Mouse (Mus musculus): ENCODE measurements around the gene Ttc30a2. TPM values are rescaled to one million over a fixed set of nuclear protein-coding genes. Genes with fewer than 3 reads are reported as not detected.

Gene Ttc30a2
- total RNA-seq, 1 experiment: 0.36 TPM

DNA sequence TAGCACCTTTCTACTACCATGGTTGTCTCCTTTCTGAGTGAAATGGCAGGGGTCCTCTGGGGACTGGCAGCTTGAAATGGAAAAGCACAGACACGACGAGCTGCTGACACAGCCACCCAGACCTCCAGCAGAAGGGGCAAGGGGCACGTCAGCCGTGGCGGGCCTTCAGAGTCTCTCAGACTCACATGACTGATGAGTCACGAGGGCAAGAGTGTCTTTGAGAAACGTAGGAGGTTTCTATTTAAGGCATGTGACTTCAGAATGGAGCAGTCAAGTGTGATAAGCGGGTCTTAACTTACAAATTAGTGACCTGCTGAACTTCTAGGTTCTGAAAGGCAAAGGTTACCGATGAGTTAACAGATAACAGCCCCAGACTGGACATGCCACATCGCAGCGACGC, 19.8 kb upstream of the Ttc30a2 start:
- no peak for DNase-seq (ENCODE audit: low read depth, low spot score)
- H3K27ac ChIP-seq (ENCODE audit: insufficient read depth, low read depth, low read length, poor library complexity, severe bottlenecking): no peak overlapping the region

GRCm38 (mm10) chr2:75994841-75995240, 16.9 kb upstream of the Ttc30a2 start:
- H3K27ac ChIP-seq (ENCODE audit: insufficient read depth, low read depth, low read length, poor library complexity, severe bottlenecking): no peak overlapping the region
- TF ChIP-seq ZNF384 (IDR thresholded peaks at IDR 0.05; ENCODE audit: low read depth, low read length) (no peak), ZC3H11A (IDR thresholded peaks at IDR 0.05; ENCODE audit: borderline replicate concordance, low read depth, low read length) (no peak), CHD2 (IDR thresholded peaks at IDR 0.05; ENCODE audit: low read depth, low read length) (no peak), MAFK (IDR thresholded peaks at IDR 0.05; ENCODE audit: insufficient read depth, low read depth, low read length) (no peak), HCFC1 (IDR thresholded peaks at IDR 0.05; ENCODE audit: borderline replicate concordance, insufficient read depth, low read length) (no peak)
- H3K9ac ChIP-seq (ENCODE audit: insufficient read depth, low read depth, low read length, poor library complexity, severe bottlenecking): no peak overlapping the region
- H3K4me3 ChIP-seq (ENCODE audit: insufficient read depth in 1 of 2, low read depth in 1 of 2, low read length in 2 of 2, poor library complexity in 1 of 2, severe bottlenecking in 1 of 2): no peak overlapping the region
- H3K9me3 ChIP-seq (ENCODE audit: control insufficient read depth, insufficient read depth, low read depth, low read length): no peaks in the 10 kb centered on the region
- peaks cover 10 to 12% of the 10 kb centered on the region in 2 experiments; a peak in 2 of 4 replicates for H3K4me1 ChIP-seq (ENCODE audit: control insufficient read depth in 2 of 2, insufficient read depth in 2 of 2, low read length in 2 of 2, poor library complexity in 1 of 2)
- no peaks in the 10 kb centered on the region for H3K36me3 ChIP-seq (ENCODE audit: control insufficient read depth, insufficient read depth, low read length, poor library complexity, severe bottlenecking)
- in situ Hi-C loops (cut with MboI; ENCODE audit: low sequenced_read_pairs in 2 of 2, unreplicated experiment in 2 of 2): no loop called here
- DNase-seq (ENCODE audit: low read depth, low spot score): no peak

More for the DNA sequence above, 19.8 kb upstream of the Ttc30a2 start:
- Histone ChIP-seq H3K4me1 (ENCODE audit: control insufficient read depth in 2 of 2, insufficient read depth in 2 of 2, low read length in 2 of 2, poor library complexity in 1 of 2) (0 out of 4 replicates have a peak, but pooled peaks cover 0 to 2% of the 10 kb centered on the region in 2 experiments), H3K9me3 (ENCODE audit: control insufficient read depth, insufficient read depth, low read depth, low read length) (no peaks in the 10 kb centered on the region), H3K4me3 (ENCODE audit: insufficient read depth in 1 of 2, low read depth in 1 of 2, low read length in 2 of 2, poor library complexity in 1 of 2, severe bottlenecking in 1 of 2) (no peak overlapping the region), H3K36me3 (ENCODE audit: control insufficient read depth, insufficient read depth, low read length, poor library complexity, severe bottlenecking) (no peaks in the 10 kb centered on the region), H3K9ac (ENCODE audit: insufficient read depth, low read depth, low read length, poor library complexity, severe bottlenecking) (no peak overlapping the region)
- in situ Hi-C loops (cut with MboI; ENCODE audit: low sequenced_read_pairs in 2 of 2, unreplicated experiment in 2 of 2): no loop called here
- no peak for TF ChIP-seq MAFK (IDR thresholded peaks at IDR 0.05; ENCODE audit: insufficient read depth, low read depth, low read length)
- no peak for TF ChIP-seq ZC3H11A (IDR thresholded peaks at IDR 0.05; ENCODE audit: borderline replicate concordance, low read depth, low read length)
- no peak for TF ChIP-seq ZNF384 (IDR thresholded peaks at IDR 0.05; ENCODE audit: low read depth, low read length)
- no peak for TF ChIP-seq CHD2 (IDR thresholded peaks at IDR 0.05; ENCODE audit: low read depth, low read length)
- TF ChIP-seq HCFC1 (IDR thresholded peaks at IDR 0.05; ENCODE audit: borderline replicate concordance, insufficient read depth, low read length): no peak

DNA sequence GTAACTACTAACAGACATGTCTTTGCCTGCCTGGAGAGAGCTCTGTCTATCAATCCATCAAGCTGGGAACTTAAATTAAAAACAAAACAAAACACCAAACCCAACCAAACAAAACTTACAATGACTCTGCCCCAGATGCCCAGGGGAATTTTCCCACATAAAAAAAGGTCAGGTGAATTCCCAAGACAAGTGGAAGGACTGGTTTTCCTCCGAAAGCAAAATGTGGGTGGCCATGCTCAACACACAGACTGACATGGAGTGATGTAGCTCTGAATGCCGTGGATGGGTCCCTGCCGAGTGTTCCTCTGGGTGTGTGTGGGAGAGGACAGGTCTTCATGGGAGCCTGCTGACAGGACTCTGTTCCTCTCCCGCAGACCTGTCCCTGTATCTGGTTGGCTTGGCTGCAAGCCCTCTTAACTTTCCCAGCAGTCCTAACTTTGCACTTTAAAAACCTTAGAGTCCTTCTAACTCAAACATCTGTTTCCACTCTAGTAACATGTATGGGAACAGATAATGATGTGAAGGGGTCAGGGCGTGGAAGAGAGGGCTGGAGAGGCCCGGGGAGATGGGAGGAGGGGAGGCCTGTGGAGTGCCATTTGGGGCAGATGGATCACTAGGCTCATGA, 13.7 kb upstream of the Ttc30a2 start:
- Histone ChIP-seq H3K4me1 (ENCODE audit: control insufficient read depth in 2 of 2, insufficient read depth in 2 of 2, low read length in 2 of 2, poor library complexity in 1 of 2) (peaks cover 12 to 15% of the 10 kb centered on the region in 2 experiments; a peak in 3 of 4 replicates), H3K4me3 (ENCODE audit: insufficient read depth in 1 of 2, low read depth in 1 of 2, low read length in 2 of 2, poor library complexity in 1 of 2, severe bottlenecking in 1 of 2) (peak overlapping the region in 1 of 2 experiments; percentile 53; a peak in 1 of 4 replicates), H3K9me3 (ENCODE audit: control insufficient read depth, insufficient read depth, low read depth, low read length) (no peaks in the 10 kb centered on the region), H3K36me3 (ENCODE audit: control insufficient read depth, insufficient read depth, low read length, poor library complexity, severe bottlenecking) (no peaks in the 10 kb centered on the region), H3K9ac (ENCODE audit: insufficient read depth, low read depth, low read length, poor library complexity, severe bottlenecking) (no peak overlapping the region), H3K27ac (ENCODE audit: insufficient read depth, low read depth, low read length, poor library complexity, severe bottlenecking) (no peak overlapping the region)
- TF ChIP-seq CHD2 (IDR thresholded peaks at IDR 0.05; ENCODE audit: low read depth, low read length) (no peak), HCFC1 (IDR thresholded peaks at IDR 0.05; ENCODE audit: borderline replicate concordance, insufficient read depth, low read length) (no peak), MAFK (IDR thresholded peaks at IDR 0.05; ENCODE audit: insufficient read depth, low read depth, low read length) (no peak), ZC3H11A (IDR thresholded peaks at IDR 0.05; ENCODE audit: borderline replicate concordance, low read depth, low read length) (no peak), ZNF384 (IDR thresholded peaks at IDR 0.05; ENCODE audit: low read depth, low read length) (no peak)
- in situ Hi-C loops (cut with MboI; ENCODE audit: low sequenced_read_pairs in 2 of 2, unreplicated experiment in 2 of 2): no loop called here
- no peak for DNase-seq (ENCODE audit: low read depth, low spot score)

- no peak overlapping the region; the same call in 1 of the 2 replicates for H3K27ac ChIP-seq (ENCODE audit: insufficient read depth, low read depth, low read length, poor library complexity, severe bottlenecking)
- H3K4me1 ChIP-seq (ENCODE audit: control insufficient read depth in 2 of 2, insufficient read depth in 2 of 2, low read length in 2 of 2, poor library complexity in 1 of 2): peaks cover 12 to 15% of the 10 kb centered on the region in 2 experiments; a peak in 3 of 4 replicates
- DNase-seq (ENCODE audit: low read depth, low spot score): peak; percentile 83
- no peak overlapping the region for H3K9ac ChIP-seq (ENCODE audit: insufficient read depth, low read depth, low read length, poor library complexity, severe bottlenecking)
- no peaks in the 10 kb centered on the region for H3K36me3 ChIP-seq (ENCODE audit: control insufficient read depth, insufficient read depth, low read length, poor library complexity, severe bottlenecking)
- no peaks in the 10 kb centered on the region for H3K9me3 ChIP-seq (ENCODE audit: control insufficient read depth, insufficient read depth, low read depth, low read length)
- H3K4me3 ChIP-seq (ENCODE audit: insufficient read depth in 1 of 2, low read depth in 1 of 2, low read length in 2 of 2, poor library complexity in 1 of 2, severe bottlenecking in 1 of 2): peak overlapping the region in 1 of 2 experiments; percentile 53; a peak in 2 of 4 replicates
- in situ Hi-C loops (cut with MboI; ENCODE audit: low sequenced_read_pairs in 2 of 2, unreplicated experiment in 2 of 2): no loop called here
- TF ChIP-seq ZNF384 (IDR thresholded peaks at IDR 0.05; ENCODE audit: low read depth, low read length) (0 out of 2 replicates have a peak, but pooled peaks have one; percentile 15), MAFK (IDR thresholded peaks at IDR 0.05; ENCODE audit: insufficient read depth, low read depth, low read length) (no peak), ZC3H11A (IDR thresholded peaks at IDR 0.05; ENCODE audit: borderline replicate concordance, low read depth, low read length) (peak; percentile 61; the same call in 1 of the 2 replicates)
Measured at GRCm38 (mm10) chr2:75990885-75991539, 13.0 kb upstream of the Ttc30a2 start.
